Mouse (Mus musculus) kidney, adult 2 months (tissue): ENCODE measurements at regions not wholly inside any gene's neighbourhood (a gene's known extent, or its start where the extent isn't known, plus 50 kb on each side); places are given as distances from the start of the nearest gene placed in this dataset.

Experiments
- DNase-seq: peaks from one replicate; pipeline ENCODE4 v3.0.0; 2021
- H3K27ac ChIP-seq: fragments of 200-500 bp; 2 replicates; pipeline ENCODE4 v1.5.1; 2012; ENCODE audit warnings: low read depth, low read length, control low read depth, inconsistent platforms; ENCODE audit not compliant: insufficient read depth
- H3K27me3 ChIP-seq: fragments of 200-500 bp; replicated peaks from 2 replicates; pipeline ENCODE4 v1.6.1; 2012; ENCODE audit warnings: mild to moderate bottlenecking, moderate library complexity, low read length, inconsistent platforms; ENCODE audit not compliant: control insufficient read depth, insufficient read depth
- H3K36me3 ChIP-seq: fragments of 200-500 bp; 2 replicates; pipeline ENCODE4 v1.6.1; 2012; ENCODE audit warnings: mild to moderate bottlenecking, moderate library complexity, low read length, inconsistent platforms; ENCODE audit not compliant: control insufficient read depth, insufficient read depth
- H3K4me1 ChIP-seq: fragments of 200-500 bp; 2 replicates; pipeline ENCODE4 v1.6.1; 2011; ENCODE audit warnings: low read length; ENCODE audit not compliant: control insufficient read depth, insufficient read depth
- H3K4me3 ChIP-seq: fragments of 200-500 bp; 2 replicates; pipeline ENCODE4 v1.5.1; 2011; ENCODE audit warnings: mild to moderate bottlenecking, low read depth, low read length, control low read depth; ENCODE audit not compliant: insufficient read depth
- CTCF ChIP-seq: fragments of 200-500 bp; conservative IDR thresholded peaks from 2 replicates; pipeline ENCODE4 v1.5.1; 2011; ENCODE audit warnings: low read depth, mild to moderate bottlenecking, control low read depth, low read length, moderate library complexity, mixed read lengths; ENCODE audit not compliant: insufficient read depth, insufficient read length
- POLR2A ChIP-seq: fragments of 200-500 bp; IDR thresholded peaks from one replicate; pipeline ENCODE4 v1.6.1; 2011; ENCODE audit warnings: low read depth, low read length, control low read depth
- WGBS: fragments of 180-500 bp; shearing (Covaris S2); methylation state at CpG from one replicate; pipeline ENCODE4 v1.1.7; 2018; 5-methylcytosine and 5-hydroxymethylcytosine counted together

DNA sequence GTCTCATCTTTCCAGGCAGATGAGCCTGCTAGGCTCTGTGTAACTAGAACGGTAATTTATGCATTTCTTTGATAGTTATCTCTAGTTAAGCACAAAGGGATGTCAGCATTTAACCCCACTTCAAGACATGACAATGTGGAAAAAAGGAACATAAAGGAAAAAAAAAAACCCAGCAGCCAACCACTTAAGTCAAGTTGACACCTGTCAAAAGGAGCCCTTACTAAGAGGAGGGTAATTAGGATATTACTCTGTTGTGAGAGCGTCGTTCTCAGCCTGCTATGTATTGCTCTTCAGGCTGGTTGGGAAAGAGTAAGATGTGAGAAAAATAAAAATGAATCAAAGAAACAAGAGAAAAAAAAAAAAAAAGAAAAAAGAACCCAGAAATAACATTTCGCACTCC, 604.1 kb downstream of the Ttll7 start:
- TF ChIP-seq CTCF (no peak), POLR2A (no peak)
- DNase-seq = no peak
- H3K36me3 ChIP-seq = no peaks in the 10 kb centered on the region
- no peaks in the 10 kb centered on the region for H3K4me1 ChIP-seq
- no peak overlapping the region for H3K4me3 ChIP-seq
- no peak overlapping the region for H3K27ac ChIP-seq
- WGBS = 81% methylated on average over 4 of the region's 4 CpGs
- H3K27me3 ChIP-seq = no peaks in the 10 kb centered on the region

GRCm38 (mm10) chr3:147458115-147458514, 605.9 kb downstream of the Ttll7 start:
- WGBS = 43% methylated on average over 4 of the region's 4 CpGs
- DNase-seq = no peak
- TF ChIP-seq CTCF (no peak), POLR2A (no peak)

GRCm38 (mm10) chr3:147479890-147480289, 627.7 kb downstream of the Ttll7 start:
- Histone ChIP-seq H3K27me3 (no peaks in the 10 kb centered on the region), H3K4me1 (no peaks in the 10 kb centered on the region), H3K36me3 (no peaks in the 10 kb centered on the region), H3K27ac (no peak overlapping the region), H3K4me3 (no peak overlapping the region)
- WGBS = 79% methylated on average over 1 of the region's 1 CpGs
- no peak for DNase-seq
- TF ChIP-seq POLR2A = no peak
- TF ChIP-seq CTCF = no peak

More at GRCm38 (mm10) chr3:147458115-147458514, 605.9 kb downstream of the Ttll7 start:
- H3K4me3 ChIP-seq = no peak overlapping the region
- H3K27ac ChIP-seq = no peak overlapping the region
- no peaks in the 10 kb centered on the region for H3K27me3 ChIP-seq
- H3K36me3 ChIP-seq = no peaks in the 10 kb centered on the region
- H3K4me1 ChIP-seq = no peaks in the 10 kb centered on the region
